Mouse (Mus musculus) intestine, embryonic 14.5 days (tissue): ENCODE measurements around the gene Slc22a4. TPM values are rescaled to one million over a fixed set of nuclear protein-coding genes. Genes with fewer than 3 reads are reported as not detected.

Experiments
- ATAC-seq: fragments of 200-750 bp; cut with Nextera tagmentation; replicated peaks from 2 replicates; pipeline ENCODE4 v1.8.0; 2017; ENCODE audit warnings: low read depth, moderate number of reproducible peaks, moderate TSS enrichment, moderate library complexity; ENCODE audit not compliant: low FRiP score, low TSS enrichment
- DNase-seq: peaks from one replicate; pipeline ENCODE4 v3.0.0-alpha.2; 2018; ENCODE audit warnings: low spot score
- H3K27ac ChIP-seq: fragments of 300-500 bp; sonication (generic); 2 replicates; pipeline ENCODE4 v1.5.1; 2014; ENCODE audit warnings: low read depth, mild to moderate bottlenecking, control low read depth
- H3K27me3 ChIP-seq: fragments of 300-500 bp; sonication (generic); replicated peaks from 2 replicates; pipeline ENCODE4 v1.6.1; 2014; ENCODE audit warnings: low read length, control low read depth; ENCODE audit not compliant: control insufficient read depth, insufficient read depth
- H3K36me3 ChIP-seq: fragments of 300-500 bp; sonication (generic); 2 replicates; pipeline ENCODE4 v1.6.1; 2014; ENCODE audit warnings: low read length, control low read depth; ENCODE audit not compliant: control insufficient read depth, insufficient read depth
- H3K4me1 ChIP-seq: fragments of 300-500 bp; sonication (generic); replicated peaks from 2 replicates; pipeline ENCODE4 v1.6.1; 2014; ENCODE audit warnings: low read length, control low read depth, mixed read lengths; ENCODE audit not compliant: control insufficient read depth, insufficient read depth
- H3K4me2 ChIP-seq: fragments of 300-500 bp; sonication (generic); 2 replicates; pipeline ENCODE4 v1.6.1; 2014; ENCODE audit warnings: low read length
- H3K4me3 ChIP-seq: fragments of 300-500 bp; sonication (generic); 2 replicates; pipeline ENCODE4 v1.5.1; 2014; ENCODE audit warnings: low read depth, low read length, control low read depth, mixed read lengths
- H3K9ac ChIP-seq: fragments of 300-500 bp; sonication (generic); 2 replicates; pipeline ENCODE4 v1.6.1; 2014; ENCODE audit warnings: mild to moderate bottlenecking, low read length
- H3K9me3 ChIP-seq: fragments of 300-500 bp; sonication (generic); 2 replicates; pipeline ENCODE4 v1.6.1; 2016; ENCODE audit warnings: low read length, control low read depth; ENCODE audit not compliant: control insufficient read depth
- WGBS: fragments of 180-500 bp; shearing (Covaris S2); extraction: QIAGEN DNeasy Blood & Tissue Kit; methylation state at CpG from one replicate; pipeline ENCODE4 v1.1.7; 2014; 5-methylcytosine and 5-hydroxymethylcytosine counted together
- polyA plus RNA-seq: library from polyadenylated mRNA; unstranded; fragments of >200 nt; fragmentation: Nextera tagmentation; extraction: Ambion mirVana; gene quantifications from 2 replicates; pipeline ENCODE4 v1.2.1, GENCODE M21; 2014

Gene Slc22a4
- polyA plus RNA-seq, 1 experiment from 2014 or later = 0.18 TPM

- 25% methylated on average over 12 of the region's 12 CpGs for WGBS
- Histone ChIP-seq H3K9me3 (no peaks in the 10 kb centered on the region), H3K9ac (peak overlapping the region; percentile 80), H3K4me1 (peaks cover 25% of the 10 kb centered on the region), H3K4me2 (peak overlapping the region; percentile 83), H3K27ac (peak overlapping the region; percentile 74), H3K27me3 (no peaks in the 10 kb centered on the region), H3K4me3 (peak overlapping the region; percentile 64), H3K36me3 (no peaks in the 10 kb centered on the region)
- ATAC-seq (no peak), DNase-seq (no peak)
Observed at GRCm38 (mm10) chr11:54067318-54067995, 39.6 kb upstream of the Slc22a4 start.

- no peaks in the 10 kb centered on the region for H3K27me3 ChIP-seq
- H3K36me3 ChIP-seq = 0 out of 2 replicates have a peak, but pooled peaks cover 4% of the 10 kb centered on the region
- H3K9me3 ChIP-seq = no peaks in the 10 kb centered on the region
- H3K4me2 ChIP-seq = peak overlapping the region; percentile 83; the same call in 1 of the 2 replicates
- ATAC-seq = no peak
- 67% methylated on average over 5 of the region's 5 CpGs for WGBS
- no peak overlapping the region for H3K9ac ChIP-seq
- peaks cover 29% of the 10 kb centered on the region for H3K4me1 ChIP-seq
- H3K27ac ChIP-seq = no peak overlapping the region
- DNase-seq = no peak
- H3K4me3 ChIP-seq = no peak overlapping the region
Observed at GRCm38 (mm10) chr11:54066400-54066799, 38.5 kb upstream of the Slc22a4 start.

- Histone ChIP-seq H3K36me3 (0 out of 2 replicates have a peak, but pooled peaks cover 4% of the 10 kb centered on the region), H3K4me3 (no peak overlapping the region), H3K4me2 (no peak overlapping the region), H3K27ac (no peak overlapping the region), H3K9me3 (no peaks in the 10 kb centered on the region), H3K4me1 (peaks cover 33% of the 10 kb centered on the region), H3K27me3 (no peaks in the 10 kb centered on the region), H3K9ac (no peak overlapping the region)
- DNase-seq (no peak), ATAC-seq (no peak)
- WGBS = 91% methylated on average over 4 of the region's 4 CpGs
Observed at GRCm38 (mm10) chr11:54065915-54066178, 38.0 kb upstream of the Slc22a4 start.

GRCm38 (mm10) chr11:54065106-54065914 is 37.4 kb upstream of the Slc22a4 start:
- no peaks in the 10 kb centered on the region for H3K27me3 ChIP-seq
- no peak overlapping the region for H3K4me2 ChIP-seq
- H3K36me3 ChIP-seq = 0 out of 2 replicates have a peak, but pooled peaks cover 4% of the 10 kb centered on the region
- H3K4me3 ChIP-seq = no peak overlapping the region
- H3K27ac ChIP-seq = no peak overlapping the region
- peaks cover 38% of the 10 kb centered on the region for H3K4me1 ChIP-seq
- H3K9me3 ChIP-seq = no peaks in the 10 kb centered on the region
- no peak for ATAC-seq
- no peak overlapping the region for H3K9ac ChIP-seq
- DNase-seq = no peak
- WGBS = 76% methylated on average over 12 of the region's 12 CpGs

- Histone ChIP-seq H3K27ac (no peak overlapping the region), H3K4me1 (peaks cover 44% of the 10 kb centered on the region), H3K9ac (no peak overlapping the region), H3K36me3 (0 out of 2 replicates have a peak, but pooled peaks cover 8% of the 10 kb centered on the region), H3K4me2 (no peak overlapping the region), H3K27me3 (no peaks in the 10 kb centered on the region), H3K9me3 (no peaks in the 10 kb centered on the region), H3K4me3 (no peak overlapping the region)
- no peak for DNase-seq
- 75% methylated on average over 3 of the region's 3 CpGs for WGBS
- ATAC-seq = no peak
Observed at GRCm38 (mm10) chr11:54064412-54064978, 36.6 kb upstream of the Slc22a4 start.

GRCm38 (mm10) chr11:54063472-54063775 is 35.5 kb upstream of the Slc22a4 start:
- Histone ChIP-seq H3K4me3 (no peak overlapping the region), H3K27ac (no peak overlapping the region), H3K9ac (no peak overlapping the region), H3K4me1 (peaks cover 54% of the 10 kb centered on the region), H3K27me3 (no peaks in the 10 kb centered on the region), H3K9me3 (no peaks in the 10 kb centered on the region), H3K36me3 (0 out of 2 replicates have a peak, but pooled peaks cover 9% of the 10 kb centered on the region), H3K4me2 (no peak overlapping the region)
- 88% methylated on average over 10 of the region's 10 CpGs for WGBS
- no peak for ATAC-seq
- DNase-seq = no peak

- H3K4me1 ChIP-seq = peaks cover 58% of the 10 kb centered on the region
- no peak overlapping the region for H3K4me3 ChIP-seq
- H3K27ac ChIP-seq = peak overlapping the region; percentile 59; the same call in 1 of the 2 replicates
- H3K36me3 ChIP-seq = 0 out of 2 replicates have a peak, but pooled peaks cover 9% of the 10 kb centered on the region
- no peaks in the 10 kb centered on the region for H3K9me3 ChIP-seq
- 53% methylated on average over 9 of the region's 9 CpGs for WGBS
- DNase-seq (no peak), ATAC-seq (no peak)
- no peaks in the 10 kb centered on the region for H3K27me3 ChIP-seq
- no peak overlapping the region for H3K9ac ChIP-seq
- H3K4me2 ChIP-seq = no peak overlapping the region
Observed at GRCm38 (mm10) chr11:54062753-54063471, 35.0 kb upstream of the Slc22a4 start.

GRCm38 (mm10) chr11:54062086-54062752 is 34.3 kb upstream of the Slc22a4 start:
- Histone ChIP-seq H3K27ac (peak overlapping the region; percentile 59; the same call in 1 of the 2 replicates), H3K9me3 (no peaks in the 10 kb centered on the region), H3K27me3 (no peaks in the 10 kb centered on the region), H3K9ac (no peak overlapping the region), H3K4me3 (no peak overlapping the region), H3K4me2 (no peak overlapping the region), H3K36me3 (0 out of 2 replicates have a peak, but pooled peaks cover 9% of the 10 kb centered on the region), H3K4me1 (peaks cover 55% of the 10 kb centered on the region)
- 72% methylated on average over 12 of the region's 12 CpGs for WGBS
- DNase-seq = no peak
- ATAC-seq = no peak
